ENCODE assay signal across 10 mouse cellular contexts in genomic region chr9:75905497-75905896, GRCm38 (mm10).
DNase-seq lines count a peak whose midpoint lies in the region; ATAC-seq and TF ChIP-seq lines count a peak whose summit lies in the region.
"Had no signal": no experiment of that assay in that cellular context is flagged by ENCODE, and none has a peak within 500 bp of the region (broad histone marks: within the 10 kb centered on the region; RNA-seq: fewer than 3 reads in every experiment).

No protein-coding gene starts in this region.

- H3K27ac ChIP-seq in gastrocnemius, adult 2 months: no peak overlapping the region
- H3K27ac ChIP-seq in ES-Bruce4 (ENCODE audit: insufficient read depth, low read length): no peak overlapping the region
- H3K27ac ChIP-seq in heart, embryonic 12.5 days (ENCODE audit: poor library complexity, severe bottlenecking): no peak overlapping the region
- H3K27ac ChIP-seq: hindbrain, embryonic 15.5 days had no signal

- intact Hi-C loops in gastrocnemius, adult 2 months (cut with DNase I): no loop called here

- 56% methylated on average over 2 of the region's 2 CpGs for WGBS in heart, embryonic 12.5 days

- no peak overlapping the region for H3K4me3 ChIP-seq in gastrocnemius, adult 2 months
- no peak overlapping the region for H3K4me3 ChIP-seq in ES-Bruce4 (ENCODE audit: low read depth, low read length)
- H3K4me3 ChIP-seq in heart, embryonic 12.5 days: no peak overlapping the region
- H3K4me3 ChIP-seq: hindbrain, embryonic 15.5 days had no signal

- no peaks in the 10 kb centered on the region for H3K27me3 ChIP-seq in ES-Bruce4 (ENCODE audit: control insufficient read depth, insufficient read depth, low read length, poor library complexity, severe bottlenecking)
- no peaks in the 10 kb centered on the region for H3K27me3 ChIP-seq in heart, embryonic 12.5 days (replicated peaks)
- H3K27me3 ChIP-seq: hindbrain, embryonic 15.5 days had no signal

- no peaks in the 10 kb centered on the region for H3K4me1 ChIP-seq in ES-Bruce4 (ENCODE audit: control insufficient read depth, insufficient read depth, low read length)
- peaks cover 6% of the 10 kb centered on the region; the same call in 1 of the 2 replicates for H3K4me1 ChIP-seq in heart, embryonic 12.5 days (replicated peaks)

- TF ChIP-seq POLR2A in ES-Bruce4 (IDR thresholded peaks at IDR 0.05; ENCODE audit: insufficient read depth, low read length): no peak

- H3K9ac ChIP-seq in ES-Bruce4 (ENCODE audit: low read depth, poor library complexity, severe bottlenecking): no peak overlapping the region
- no peak overlapping the region for H3K9ac ChIP-seq in heart, embryonic 12.5 days
- H3K9ac ChIP-seq: hindbrain, embryonic 15.5 days had no signal

- TF ChIP-seq EP300 in ES-Bruce4 (IDR thresholded peaks at IDR 0.05; ENCODE audit: insufficient read depth, low read depth, low read length): no peak

- no peaks in the 10 kb centered on the region for H3K36me3 ChIP-seq in ES-Bruce4 (ENCODE audit: control insufficient read depth, insufficient read depth, low read length, poor library complexity, severe bottlenecking)
- H3K36me3 ChIP-seq in heart, embryonic 12.5 days: no peaks in the 10 kb centered on the region
- H3K36me3 ChIP-seq: hindbrain, embryonic 15.5 days had no signal

- no peak for DNase-seq in gastrocnemius, adult 2 months
- no peak for DNase-seq in gastrocnemius, postnatal 4 days (ENCODE audit: low spot score in 2 of 2)
- DNase-seq in 3T3-L1 (ENCODE audit: low read depth, low spot score): peak; percentile 36
- DNase-seq in induced T-regulatory cell, adult 2 months (ENCODE audit: low read depth): peak; percentile 37
- no peak for DNase-seq in MN1 (ENCODE audit: low spot score)
- no peak for DNase-seq in layer of hippocampus, postnatal 25 days (ENCODE audit: extremely low spot score in 1 of 2, low spot score in 1 of 2)
- DNase-seq: gastrocnemius, postnatal 10 days had no signal

- ATAC-seq in heart, embryonic 12.5 days (ENCODE audit: insufficient number of reproducible peaks, low FRiP score): no peak

- H3K9me3 ChIP-seq in ES-Bruce4 (replicated peaks; ENCODE audit: control insufficient read depth, insufficient read depth, low read length, poor library complexity, severe bottlenecking): no peaks in the 10 kb centered on the region
- no peaks in the 10 kb centered on the region for H3K9me3 ChIP-seq in heart, embryonic 12.5 days (replicated peaks)
- H3K9me3 ChIP-seq: hindbrain, embryonic 15.5 days had no signal

- H3K4me2 ChIP-seq in heart, embryonic 12.5 days: no peak overlapping the region
- H3K4me2 ChIP-seq: hindbrain, embryonic 15.5 days had no signal

- peak; percentile 42 for TF ChIP-seq CTCF in gastrocnemius, adult 2 months (IDR thresholded peaks at IDR 0.05)
- TF ChIP-seq CTCF in ES-Bruce4 (IDR thresholded peaks at IDR 0.05; ENCODE audit: low read depth, low read length): peak; percentile 13

Comparison
In these comparisons a context has a peak if more than half of its experiments do, and no peak if none do; other contexts are left out.
1. DNase-seq: peak in 3T3-L1 (single experiment) and induced T-regulatory cell, adult 2 months (single experiment); none in gastrocnemius, adult 2 months (single experiment), gastrocnemius, postnatal 4 days (0 of 2), MN1 (single experiment) and layer of hippocampus, postnatal 25 days (0 of 2).